Mouse (Mus musculus) layer of hippocampus, adult 8-10 months (tissue): ENCODE results near the gene Tcte1. TPM values are rescaled to one million over a fixed set of nuclear protein-coding genes. Genes with fewer than 3 reads are reported as not detected.

Source experiments
- DNase-seq, 2 experiments: peaks; one replicate each; pipeline ENCODE4 v3.0.0; 2022; ENCODE audit warnings: low spot score in 2 of 2
- total RNA-seq, 4 experiments: library from RNA; stranded (reverse); gene quantifications; 2 replicates each; pipeline ENCODE4 v1.2.4; 2022

Tcte1 gene
- total RNA-seq = 1 to 10 TPM in 3 of 4 experiments, under 1 TPM in 1; 0.92 to 1.3 (median 1.1) TPM

DNA sequence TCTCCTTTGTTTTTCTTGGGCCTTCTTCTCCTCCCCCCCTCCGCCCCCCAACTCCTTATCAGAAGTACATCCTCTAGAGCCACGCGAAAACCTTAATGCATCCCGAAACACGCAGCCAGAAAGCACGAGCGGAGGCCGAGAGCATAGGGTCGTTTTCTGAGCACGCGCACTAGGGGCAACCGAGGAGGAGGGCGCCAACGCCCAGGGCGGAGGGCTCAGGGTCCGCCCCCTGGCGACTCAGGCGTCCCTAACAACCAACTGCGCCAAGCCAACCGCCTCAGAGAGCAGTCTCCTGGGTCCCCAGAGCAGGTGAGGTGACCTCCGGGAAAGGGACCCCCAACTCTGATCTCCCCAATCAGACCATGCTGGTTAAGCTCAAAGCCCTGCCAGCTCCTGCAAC lies at the start of gene Tcte1:
Gene Tcte1, plus strand, starts transcription at position 172 of the 400 bp plus-strand sequence.
- no peak for DNase-seq

DNA sequence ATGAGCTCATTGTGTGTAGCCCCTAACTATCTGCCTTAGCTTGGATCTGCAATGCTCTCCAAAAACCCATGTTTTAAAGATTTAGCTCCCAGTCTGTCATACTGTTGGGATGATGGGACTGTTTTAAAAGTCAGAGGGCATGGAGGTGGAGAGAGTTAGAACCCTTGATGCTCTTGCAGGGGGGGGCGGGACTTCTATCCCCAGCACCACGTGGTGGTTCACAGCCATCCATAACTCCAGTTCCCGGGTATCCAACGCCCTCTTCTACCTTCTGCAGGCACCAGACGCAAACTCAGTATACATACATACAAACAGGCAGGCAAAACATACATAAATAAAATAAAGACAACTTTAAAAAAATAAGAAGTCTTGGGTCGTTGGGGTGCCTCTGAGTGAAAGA lies 49.6 kb upstream of the Tcte1 start:
- no peak for DNase-seq

DNA sequence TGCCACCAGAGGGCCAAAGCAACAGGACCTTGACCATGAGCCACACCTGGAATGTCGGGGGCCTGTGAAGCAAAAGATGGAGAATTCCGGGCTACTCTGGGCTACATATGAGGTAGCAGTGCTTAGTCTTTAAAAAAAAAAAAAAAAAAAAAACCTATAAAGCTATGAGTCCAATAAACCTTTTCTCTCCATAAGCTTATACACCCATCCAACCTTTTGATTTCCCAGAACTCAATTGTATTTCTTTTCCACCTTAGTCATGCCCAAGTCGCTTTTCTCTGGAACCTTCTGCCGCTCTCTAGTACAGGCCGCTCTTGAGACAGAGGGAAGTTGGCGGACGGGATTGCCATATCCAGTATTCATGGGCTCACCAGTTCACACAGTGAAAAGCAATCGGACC lies 49.1 kb upstream of the Tcte1 start:
- DNase-seq = no peak

DNA sequence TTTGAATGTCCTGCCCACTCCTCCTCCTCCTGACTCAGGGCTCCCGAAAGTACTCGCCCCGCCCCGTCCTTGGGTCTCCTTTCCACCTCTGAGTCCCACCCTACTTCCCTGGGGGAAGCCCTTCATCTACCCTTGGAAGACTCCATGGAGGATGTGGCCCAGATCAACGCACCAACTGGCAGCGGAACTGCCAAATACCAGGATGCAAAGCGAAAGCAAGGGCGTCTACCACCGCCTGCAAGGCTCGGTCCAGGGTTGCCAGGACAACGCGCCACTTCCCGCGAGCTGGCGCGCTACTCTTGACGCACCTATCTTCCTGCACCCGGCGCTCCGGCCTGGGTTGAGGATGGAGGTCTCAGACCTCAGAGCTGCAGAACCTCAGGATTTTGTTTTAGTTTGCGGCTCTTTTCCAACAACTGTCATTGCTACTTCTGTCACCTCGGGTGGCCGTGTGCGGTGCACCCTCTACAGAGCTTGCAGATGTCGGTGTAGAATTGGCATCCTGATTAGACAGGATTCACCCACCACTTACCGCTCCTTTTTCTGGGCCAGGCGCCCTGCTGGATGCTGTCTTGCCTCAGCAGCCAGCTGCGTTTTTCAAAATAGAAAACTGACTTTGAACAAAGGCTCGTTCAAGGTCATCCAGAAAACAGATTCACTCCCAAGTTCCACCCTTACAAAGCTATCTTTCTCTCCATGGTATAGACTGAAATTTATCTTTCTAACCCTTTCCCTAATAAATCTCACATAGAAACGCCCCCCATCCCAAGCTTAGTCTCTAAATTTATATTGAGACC lies 48.4 kb upstream of the Tcte1 start, which contains the start of gene Spats1:
Gene Spats1, minus strand, starts transcription at position 747 of the 797 bp plus-strand sequence.
- DNase-seq = peak; percentile 90

DNA sequence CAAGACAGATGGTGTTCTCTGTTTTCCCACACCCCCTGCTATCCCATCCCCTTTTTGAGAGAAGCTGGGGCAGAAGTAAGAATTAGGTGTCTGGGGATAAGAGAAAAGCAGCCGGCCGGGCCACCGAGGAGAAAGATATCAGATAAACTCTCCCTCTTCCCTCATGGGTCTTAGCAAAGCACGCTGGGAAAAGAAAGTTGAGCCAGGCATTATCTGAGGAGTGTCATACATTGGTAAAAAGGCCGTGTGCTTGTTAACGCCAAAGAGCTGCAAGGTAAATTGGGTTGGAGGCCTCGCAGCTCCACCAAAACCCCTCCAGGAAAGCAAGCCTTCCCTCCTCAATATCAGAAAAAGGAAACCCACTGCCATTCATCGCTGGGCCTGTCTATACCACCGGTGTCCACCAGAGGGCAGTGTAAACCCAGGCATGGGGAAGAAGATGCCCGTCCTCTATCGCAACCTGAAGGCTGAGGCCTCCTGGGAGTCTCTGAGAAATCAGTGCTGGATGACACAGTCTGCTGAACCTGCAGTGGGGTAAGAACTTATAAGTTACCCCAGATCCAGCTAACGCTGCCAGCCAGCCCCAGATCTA lies 44.9 kb upstream of the Tcte1 start:
- DNase-seq = peak; percentile 64 to 87

DNA sequence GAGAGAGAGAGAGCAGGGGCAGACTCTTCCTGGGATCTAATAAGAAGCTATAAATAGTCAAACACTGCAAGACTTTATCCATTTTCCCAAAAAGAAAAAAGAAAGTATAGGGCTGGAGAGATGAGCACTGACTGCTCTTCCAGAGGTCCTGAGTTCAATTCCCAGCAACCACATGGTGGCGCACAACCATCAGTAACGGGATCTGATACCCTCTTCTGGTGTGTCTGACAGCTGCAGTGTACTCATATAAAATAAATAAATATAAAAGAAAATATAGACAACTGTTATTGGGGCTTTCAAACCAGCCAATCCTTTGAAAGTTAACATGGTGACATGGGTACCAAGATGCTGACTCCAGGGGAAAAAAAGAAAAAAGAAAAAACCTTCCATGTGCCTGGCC lies 42.8 kb upstream of the Tcte1 start:
- no peak for DNase-seq

DNA sequence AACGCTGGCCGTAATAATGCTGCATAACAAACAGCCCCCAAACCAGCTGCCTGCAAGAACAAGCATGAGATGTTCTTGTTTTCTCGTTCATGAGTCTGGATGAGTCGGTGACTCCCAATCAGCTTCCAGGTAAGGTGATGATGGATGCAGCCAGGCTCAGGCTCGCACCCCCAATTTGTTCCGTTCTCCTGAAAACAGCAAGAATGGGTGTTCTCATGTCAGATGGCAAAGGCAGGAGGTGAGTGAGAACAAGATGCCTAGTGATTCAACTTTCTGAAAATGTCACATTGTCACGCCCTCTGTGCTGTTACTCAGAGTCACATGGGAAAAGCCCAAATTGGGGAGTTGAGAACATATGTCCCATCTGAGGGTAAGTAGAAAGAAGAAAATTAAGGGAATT lies 37.7 kb upstream of the Tcte1 start:
- DNase-seq = peak; percentile 37 to 54

DNA sequence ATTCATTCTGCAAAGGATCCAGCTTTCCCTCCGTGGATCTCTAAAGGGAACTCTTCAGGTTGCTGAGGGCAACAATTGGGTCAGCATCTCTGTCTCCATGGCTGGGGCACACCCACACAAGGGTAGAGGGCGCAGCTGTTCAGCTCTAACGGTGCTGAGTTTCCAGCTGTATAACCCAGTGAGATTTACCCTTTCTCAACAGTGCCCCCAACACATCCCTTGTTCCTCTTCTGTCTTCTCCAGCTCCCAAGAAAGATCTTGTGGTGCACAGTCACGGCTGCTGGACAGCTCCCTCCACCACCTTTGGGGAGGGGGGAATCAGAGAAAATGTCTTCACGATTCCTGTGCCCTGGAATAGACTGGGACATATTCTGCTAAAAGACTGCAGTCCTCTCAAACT lies 36.0 kb upstream of the Tcte1 start:
- no peak for DNase-seq

DNA sequence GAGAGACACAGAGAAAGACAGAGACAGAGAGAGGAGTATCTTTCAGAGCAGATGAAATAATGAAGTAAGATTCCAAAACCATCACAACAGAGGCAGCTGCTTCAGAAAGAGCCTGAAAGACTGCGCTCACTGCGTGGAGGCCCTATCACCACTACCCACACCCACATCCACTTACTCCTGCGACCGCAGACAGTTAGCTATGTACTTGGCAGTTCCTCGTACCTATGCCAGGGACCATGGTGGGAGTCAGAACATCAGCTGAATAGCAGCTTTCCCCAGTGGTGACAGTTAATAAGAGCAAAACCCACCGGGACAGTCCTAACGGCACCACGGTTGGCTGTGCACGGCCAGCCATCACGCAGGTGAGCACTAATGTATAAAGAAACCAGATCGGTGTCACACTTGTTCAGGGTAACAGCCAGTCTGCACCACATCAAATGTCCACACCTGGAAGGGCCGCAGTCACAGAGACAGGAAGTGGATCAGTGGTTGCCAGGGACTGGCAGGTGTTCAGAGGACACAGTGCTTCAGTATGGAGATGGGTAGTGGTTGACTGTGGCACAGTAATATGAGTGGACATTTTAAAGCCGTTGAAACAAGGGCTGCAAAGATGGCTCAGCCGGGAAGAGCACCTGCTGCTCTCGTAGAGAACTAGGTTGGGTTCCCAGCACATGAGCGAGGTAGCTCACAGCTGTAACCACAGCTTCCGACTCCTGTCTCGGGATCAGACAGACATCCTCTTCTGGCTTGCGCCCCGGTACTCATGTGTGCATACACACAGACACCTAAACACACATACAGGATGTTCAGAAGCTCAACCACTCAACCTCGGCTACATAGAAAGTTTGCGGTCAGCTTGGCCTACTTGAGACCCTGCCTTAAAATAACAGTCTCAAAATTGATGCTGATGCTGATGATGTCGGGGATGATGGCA lies 34.6 kb upstream of the Tcte1 start:
- no peak for DNase-seq

DNA sequence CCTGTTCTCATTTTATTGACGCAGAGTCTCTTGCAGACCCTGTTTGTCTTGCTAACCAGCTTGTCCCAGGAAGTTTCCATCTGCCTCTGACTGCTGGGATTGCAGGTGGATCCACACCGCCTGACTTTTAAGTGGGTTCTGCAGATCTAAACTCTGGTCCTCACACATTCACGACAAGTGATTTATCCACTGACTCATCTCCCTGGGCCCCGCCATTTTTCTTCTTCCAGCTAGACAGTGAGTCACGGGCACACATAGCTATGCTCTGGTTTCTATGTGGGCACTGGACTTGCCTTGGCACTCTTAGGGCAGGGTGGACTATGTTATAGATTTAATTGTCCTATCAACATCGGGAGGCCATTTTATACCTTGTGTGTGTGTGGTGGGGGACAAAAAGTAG lies 33.5 kb upstream of the Tcte1 start:
- DNase-seq = no peak

DNA sequence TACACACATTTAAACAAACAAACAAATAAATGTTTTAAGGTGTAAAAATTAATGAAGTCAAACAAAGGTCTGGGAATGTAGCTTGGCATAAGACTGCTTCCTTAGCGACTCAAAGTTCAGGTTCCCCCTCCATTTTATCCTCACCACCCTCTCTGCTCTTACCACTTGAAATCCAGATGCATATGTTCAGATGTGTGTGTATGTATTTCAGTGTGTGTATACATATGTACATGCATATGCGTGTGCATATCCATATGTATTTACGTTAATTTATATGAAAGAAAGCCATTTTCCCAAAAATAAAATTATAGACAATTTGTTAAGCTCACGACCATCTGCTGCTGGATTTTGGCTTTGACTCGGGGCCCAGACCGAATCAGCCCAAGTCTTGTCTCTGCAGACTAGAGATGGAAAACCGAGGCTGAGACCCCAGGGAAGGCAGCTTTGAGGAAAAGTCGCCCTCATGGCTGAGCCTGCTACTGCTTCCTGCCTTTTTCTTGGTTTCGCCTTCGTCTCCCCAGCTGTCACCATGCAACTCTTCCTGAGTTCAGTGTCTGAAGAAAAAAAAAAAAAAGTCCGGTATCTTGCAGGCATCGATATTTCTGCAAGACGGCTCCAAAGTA lies 32.6 kb upstream of the Tcte1 start:
- no peak for DNase-seq

DNA sequence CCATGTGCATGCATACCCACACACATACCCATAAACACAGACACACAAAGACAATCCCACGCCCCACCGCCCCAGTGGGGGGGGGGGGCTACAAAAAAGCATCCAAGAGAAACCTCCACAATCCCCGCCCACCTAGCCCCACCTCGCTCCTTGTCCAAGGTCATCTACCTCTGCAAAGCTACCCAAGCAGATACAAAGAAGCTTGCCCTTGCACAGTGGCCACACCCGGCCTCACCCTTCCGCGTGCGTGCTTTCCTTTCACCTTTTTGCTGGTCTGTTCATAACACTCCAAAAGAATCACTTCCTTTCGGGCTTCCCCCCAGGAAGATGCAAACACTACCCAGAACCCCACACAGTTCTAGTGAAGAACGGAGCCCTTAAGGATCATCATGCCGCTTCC lies 27.8 kb upstream of the Tcte1 start:
- DNase-seq = no peak

DNA sequence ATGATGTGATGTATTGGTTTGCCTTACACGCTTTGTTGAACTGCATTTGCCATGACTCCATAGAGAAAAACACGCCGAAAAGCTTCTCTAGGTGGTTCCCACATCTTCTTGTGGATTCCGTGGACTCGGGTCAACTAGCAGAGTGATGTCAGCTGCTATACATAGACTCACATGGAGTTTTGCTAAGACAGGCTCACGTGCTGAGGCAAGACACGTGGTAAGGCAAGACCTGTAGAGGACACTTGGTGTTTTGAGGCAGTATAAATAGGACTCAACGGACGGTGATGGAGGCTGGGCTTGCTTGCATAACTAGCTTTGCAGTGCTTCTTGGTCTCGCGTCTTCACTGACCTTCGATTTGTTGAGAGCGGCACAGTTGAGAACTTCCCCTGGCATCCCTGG lies 24.8 kb upstream of the Tcte1 start:
- no peak for DNase-seq

DNA sequence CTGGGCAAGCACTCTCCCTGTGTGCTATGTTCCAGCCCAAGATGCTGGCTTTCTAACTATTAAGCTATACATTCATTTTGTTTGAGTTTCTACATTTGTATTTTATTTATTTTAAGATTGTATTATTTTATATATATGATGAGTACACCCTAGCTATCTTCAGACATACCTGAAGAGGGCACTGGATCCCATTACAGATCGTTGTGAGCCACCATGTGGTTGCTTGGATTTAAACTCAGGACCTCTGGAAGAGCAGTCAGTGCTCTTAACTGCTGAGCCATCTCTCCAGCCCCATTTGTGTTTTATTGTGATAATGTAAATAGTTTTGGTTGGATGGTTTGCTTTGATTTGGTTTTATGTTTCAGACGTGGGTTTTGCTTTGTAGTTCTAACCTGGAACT lies 23.7 kb upstream of the Tcte1 start:
- DNase-seq = no peak

DNA sequence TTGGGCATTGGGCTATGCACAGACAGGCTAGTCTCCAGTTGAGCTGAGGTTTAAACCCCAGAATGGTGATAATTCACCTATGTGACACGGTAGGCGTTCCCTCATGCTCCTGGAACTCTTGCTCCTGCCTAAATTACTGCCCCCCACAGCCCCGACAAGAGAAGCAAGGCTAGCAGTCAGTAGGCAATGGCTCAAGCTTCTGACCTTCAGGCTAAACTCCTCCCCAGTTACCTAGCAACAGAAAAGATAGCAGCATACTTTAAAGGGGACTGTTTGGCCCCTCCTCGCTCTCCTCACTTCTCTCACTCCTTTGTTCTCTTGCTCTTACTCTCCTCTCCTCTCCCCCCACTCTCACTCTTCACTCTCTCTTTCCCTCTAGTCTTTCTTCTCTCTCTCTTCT lies 22.3 kb upstream of the Tcte1 start:
- DNase-seq = no peak

DNA sequence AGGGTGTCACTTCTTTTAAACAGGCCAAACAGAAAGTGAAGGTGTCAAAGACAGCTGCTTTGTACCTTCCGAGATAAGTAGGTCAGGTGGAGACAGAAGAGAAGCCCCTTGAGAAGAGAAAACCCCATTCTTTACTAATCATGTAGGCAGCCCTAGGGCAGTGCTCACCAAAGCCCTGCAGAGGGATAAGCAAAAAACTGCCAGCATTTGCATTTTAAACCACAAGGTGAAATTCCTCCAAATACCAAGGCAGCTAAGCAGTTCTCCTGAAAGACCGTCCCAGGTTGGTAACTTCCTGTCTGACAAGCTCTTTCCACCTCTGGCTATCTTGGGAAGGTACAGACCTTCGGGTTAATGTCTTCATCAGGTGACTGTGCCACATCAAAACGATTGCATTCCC lies 20.9 kb upstream of the Tcte1 start:
- no peak for DNase-seq

DNA sequence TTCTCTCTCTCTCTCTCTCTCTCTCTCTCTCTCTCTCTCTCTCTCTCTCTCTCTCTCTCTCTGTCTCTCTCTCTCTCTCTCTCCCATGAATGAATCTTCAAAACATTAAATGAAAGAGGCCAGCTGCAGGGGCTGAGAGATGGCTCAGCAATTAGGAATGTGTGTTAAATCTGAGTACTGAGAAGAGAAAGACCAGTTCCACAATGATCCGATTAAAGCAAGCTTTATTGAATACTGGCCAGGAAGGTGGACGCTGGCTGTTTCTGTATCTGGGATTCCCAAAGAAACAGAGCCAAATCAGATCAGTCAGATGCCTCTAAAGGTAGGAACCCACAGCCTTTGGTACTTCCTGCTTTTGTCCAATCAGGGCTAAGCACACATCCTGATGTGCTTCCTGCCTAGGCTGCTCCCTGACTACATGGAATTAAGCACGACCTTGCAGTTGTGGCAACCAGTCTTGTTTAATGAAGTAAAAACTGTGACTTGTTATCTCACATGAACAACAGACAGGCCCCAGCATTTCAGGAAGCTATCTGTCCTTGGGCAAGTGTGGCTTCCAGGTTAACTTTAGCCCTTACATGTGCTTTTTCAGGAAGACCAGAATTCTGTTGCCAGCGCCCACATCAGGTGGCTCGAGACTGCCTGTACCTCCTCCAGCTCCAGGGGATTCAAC lies 19.8 kb upstream of the Tcte1 start:
- no peak for DNase-seq

DNA sequence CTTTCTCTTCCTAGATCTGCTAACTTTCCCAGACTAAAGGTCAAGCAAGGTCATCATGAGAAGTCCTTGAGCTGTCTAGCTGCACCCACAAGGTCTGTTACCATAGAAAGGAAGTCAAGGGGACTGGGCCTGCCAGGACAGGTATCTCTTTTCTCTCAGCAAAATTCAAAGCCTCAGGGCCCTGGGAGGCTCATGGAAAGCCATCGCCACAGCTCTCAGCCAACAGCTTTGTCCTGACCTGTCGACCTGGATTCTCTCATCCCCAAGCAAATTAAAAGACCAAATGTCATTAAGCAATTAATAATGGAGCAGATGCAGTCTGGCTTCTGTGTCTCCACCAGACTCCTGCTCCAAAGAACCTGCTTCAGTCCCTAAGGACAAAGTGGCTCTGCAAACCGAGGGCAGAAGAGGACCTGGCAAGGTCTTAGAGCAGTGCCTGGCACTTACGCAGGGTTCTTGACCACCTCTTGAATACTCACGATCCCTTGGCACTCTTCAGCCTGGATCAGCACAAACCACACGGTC lies 17.2 kb upstream of the Tcte1 start:
- DNase-seq = no peak

DNA sequence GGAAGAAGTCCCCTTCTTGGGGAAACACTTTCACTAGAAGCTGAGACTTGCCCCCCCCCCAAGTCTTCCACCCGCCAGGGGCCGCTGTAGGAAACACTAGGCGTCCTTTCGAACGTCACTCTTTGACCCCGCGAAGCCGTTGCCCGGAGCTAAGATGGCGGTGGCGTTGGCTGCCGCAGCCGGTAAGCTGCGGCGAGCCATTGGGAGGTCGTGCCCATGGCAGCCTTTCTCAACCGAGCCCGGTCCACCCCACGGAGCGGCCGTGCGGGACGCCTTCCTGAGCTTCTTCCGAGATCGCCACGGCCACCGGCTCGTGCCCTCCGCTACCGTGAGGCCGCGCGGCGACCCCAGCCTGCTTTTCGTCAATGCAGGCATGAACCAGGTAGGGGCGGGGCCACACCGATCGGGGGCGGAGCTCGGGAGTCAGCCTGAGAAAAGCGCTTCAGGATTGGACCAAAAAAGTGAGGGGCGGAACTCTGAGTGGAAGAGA lies 16.5 kb upstream of the Tcte1 start, which contains the start of gene Aars2:
Gene Aars2, plus strand, starts transcription at position 142 of the 490 bp plus-strand sequence.
- peak; percentile 85 to 92 for DNase-seq

DNA sequence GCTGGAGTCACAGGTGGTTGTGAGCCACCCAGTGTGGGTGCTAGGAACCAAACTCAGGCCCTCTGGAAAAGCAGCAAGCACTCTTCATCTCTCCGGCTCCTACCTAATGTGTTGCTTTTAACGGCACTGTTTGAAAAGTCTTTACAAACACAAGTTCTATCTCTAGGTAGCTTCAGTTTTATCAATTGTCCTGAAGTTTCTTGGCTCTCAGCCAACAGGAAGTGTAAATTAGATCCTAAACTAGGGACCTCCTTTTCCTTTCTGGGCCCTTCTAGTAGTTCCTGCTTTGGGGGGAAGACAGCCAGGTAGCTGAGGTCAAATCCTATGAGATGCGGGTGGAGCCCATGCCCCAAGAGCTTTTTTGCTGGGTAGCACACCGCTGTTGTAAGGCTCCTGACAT lies 12.4 kb upstream of the Tcte1 start:
- no peak for DNase-seq
